Comparison of ENCODE assay signal across 16 mouse cellular contexts in the genomic region with DNA sequence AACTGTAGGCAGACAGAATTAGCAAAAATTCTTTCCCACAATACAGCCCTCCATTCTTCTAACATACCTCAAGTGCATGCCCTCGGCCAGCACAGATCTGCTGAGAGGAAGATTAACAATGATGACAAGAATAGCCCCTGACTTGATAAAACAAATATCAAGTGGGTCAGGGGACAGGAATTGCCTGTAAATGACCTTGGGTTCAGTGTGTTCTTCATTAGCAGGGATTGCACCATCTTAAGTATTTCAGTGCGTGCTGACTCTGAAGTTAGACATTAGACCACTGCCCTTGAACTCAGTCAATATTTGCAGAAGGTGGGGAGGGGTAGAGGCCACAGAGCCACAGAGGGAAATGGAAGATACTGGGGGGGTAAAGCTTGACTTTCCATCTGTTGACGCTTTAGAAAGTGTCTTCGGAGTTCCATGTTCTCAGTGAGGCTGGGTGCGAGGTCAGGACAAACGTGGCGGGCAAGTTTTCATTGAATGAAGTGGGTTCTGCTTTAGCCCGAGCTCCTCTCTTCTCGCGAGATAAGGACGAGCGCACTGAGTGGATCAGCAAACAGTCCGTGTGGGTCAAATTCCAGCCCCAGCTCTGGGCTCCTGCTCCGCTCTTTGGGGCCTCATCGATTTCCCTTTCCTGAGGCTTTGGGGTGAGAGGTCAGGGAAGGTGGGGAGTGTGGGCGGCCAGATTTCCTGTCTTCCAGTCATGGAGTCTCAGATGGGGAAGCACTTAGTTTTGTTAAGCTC.
A peak's percentile ranks its signal among the peaks of the same experiment; 100 is the strongest.
DNase-seq lines count a peak whose midpoint lies in the region; ATAC-seq lines count a peak whose summit lies in the region.
"Had no signal": no experiment of that assay in that cellular context is flagged by ENCODE, and none has a peak within 500 bp of the region (broad histone marks: within the 10 kb centered on the region; RNA-seq: fewer than 3 reads in every experiment).

No protein-coding gene starts in this region.

- intact Hi-C loops in heart, postnatal 36 days (cut with DNase I): no loop called here
- intact Hi-C loops in left cerebral cortex, postnatal 10 days (cut with DNase I): no loop called here

- H3K9ac ChIP-seq in heart, embryonic 15.5 days: no peak overlapping the region
- no peak overlapping the region for H3K9ac ChIP-seq in intestine, embryonic 14.5 days (ENCODE audit: low read length)
- no peak overlapping the region for H3K9ac ChIP-seq in liver, embryonic 11.5 days (ENCODE audit: low read depth, low read length)
- H3K9ac ChIP-seq in stomach, embryonic 16.5 days (ENCODE audit: low read length): no peak overlapping the region
- H3K9ac ChIP-seq: hindbrain, embryonic 13.5 days; limb, embryonic 13.5 days had no signal

- ATAC-seq in heart, embryonic 15.5 days (replicated peaks; ENCODE audit: insufficient number of reproducible peaks, insufficient read depth, low FRiP score, low read depth): peak; percentile 52; the same call in 1 of the 2 replicates
- ATAC-seq in intestine, embryonic 14.5 days (replicated peaks; ENCODE audit: low FRiP score, low TSS enrichment, low read depth): peak; percentile 84
- ATAC-seq in liver, embryonic 11.5 days (replicated peaks; ENCODE audit: low FRiP score): peak; percentile 73
- peak; percentile 56 for ATAC-seq in stomach, embryonic 16.5 days (ENCODE audit: insufficient read depth, low FRiP score)
- ATAC-seq: forebrain, embryonic 16.5 days had no signal

- 45% methylated on average over 16 of the region's 16 CpGs for WGBS in heart, embryonic 15.5 days
- 51% methylated on average over 16 of the region's 16 CpGs for WGBS in intestine, embryonic 14.5 days
- 41% methylated on average over 16 of the region's 16 CpGs for WGBS in liver, embryonic 11.5 days
- WGBS in stomach, embryonic 16.5 days: 40% methylated on average over 16 of the region's 16 CpGs

- no peak overlapping the region for H3K4me3 ChIP-seq in heart, embryonic 15.5 days
- no peak overlapping the region for H3K4me3 ChIP-seq in intestine, embryonic 14.5 days (ENCODE audit: low read depth, low read length)
- no peak overlapping the region for H3K4me3 ChIP-seq in liver, embryonic 11.5 days (ENCODE audit: low read depth, low read length)
- H3K4me3 ChIP-seq in stomach, embryonic 16.5 days (replicated peaks; ENCODE audit: low read length): no peak overlapping the region
- H3K4me3 ChIP-seq: hindbrain, embryonic 13.5 days; limb, embryonic 13.5 days had no signal

- H3K27ac ChIP-seq in heart, embryonic 15.5 days: peak overlapping the region; percentile 62
- H3K27ac ChIP-seq in intestine, embryonic 14.5 days (ENCODE audit: low read depth): peak overlapping the region; percentile 60; the same call in 1 of the 2 replicates
- H3K27ac ChIP-seq in liver, embryonic 11.5 days (ENCODE audit: low read depth, low read length): peak overlapping the region; percentile 74
- H3K27ac ChIP-seq in stomach, embryonic 16.5 days (ENCODE audit: low read length): no peak overlapping the region
- H3K27ac ChIP-seq: hindbrain, embryonic 13.5 days; limb, embryonic 13.5 days had no signal

- H3K36me3 ChIP-seq in heart, embryonic 15.5 days: no peaks in the 10 kb centered on the region
- H3K36me3 ChIP-seq in intestine, embryonic 14.5 days (ENCODE audit: control insufficient read depth, insufficient read depth, low read length): no peaks in the 10 kb centered on the region
- H3K36me3 ChIP-seq in liver, embryonic 11.5 days (ENCODE audit: control insufficient read depth, insufficient read depth, low read length): no peaks in the 10 kb centered on the region
- no peaks in the 10 kb centered on the region for H3K36me3 ChIP-seq in stomach, embryonic 16.5 days (ENCODE audit: control insufficient read depth, insufficient read depth, low read length)
- H3K36me3 ChIP-seq: hindbrain, embryonic 13.5 days; limb, embryonic 13.5 days had no signal

- DNase-seq in heart, postnatal 36 days: no peak
- peak; percentile 65 for DNase-seq in intestine, embryonic 14.5 days (ENCODE audit: low spot score)
- DNase-seq in liver, embryonic 11.5 days (ENCODE audit: low spot score): peak; percentile 54
- no peak for DNase-seq in left cerebral cortex, postnatal 10 days (ENCODE audit: extremely low spot score in 1 of 2, low spot score in 2 of 2)
- no peak for DNase-seq in testis, postnatal 10 days (ENCODE audit: low spot score)
- DNase-seq: cerebellum, adult 11 months; gastrocnemius, postnatal 10 days; kidney, adult 8-10 months; right cerebral cortex, adult 18-20 months; spleen, adult 18-20 months; thymus, adult 18-20 months had no signal

- 0 out of 2 replicates have a peak overlapping the region, but pooled peaks have one; percentile 6 for H3K4me2 ChIP-seq in heart, embryonic 15.5 days
- H3K4me2 ChIP-seq in intestine, embryonic 14.5 days (ENCODE audit: low read length): no peak overlapping the region
- H3K4me2 ChIP-seq in liver, embryonic 11.5 days: no peak overlapping the region
- H3K4me2 ChIP-seq in stomach, embryonic 16.5 days (ENCODE audit: low read depth, low read length): peak overlapping the region; percentile 7; the same call in 1 of the 2 replicates
- H3K4me2 ChIP-seq: hindbrain, embryonic 13.5 days; limb, embryonic 13.5 days had no signal

- no peaks in the 10 kb centered on the region for H3K27me3 ChIP-seq in heart, embryonic 15.5 days
- no peaks in the 10 kb centered on the region for H3K27me3 ChIP-seq in intestine, embryonic 14.5 days (replicated peaks; ENCODE audit: control insufficient read depth, insufficient read depth, low read length)
- H3K27me3 ChIP-seq in liver, embryonic 11.5 days (replicated peaks; ENCODE audit: control insufficient read depth, insufficient read depth, low read length): no peaks in the 10 kb centered on the region
- no peaks in the 10 kb centered on the region for H3K27me3 ChIP-seq in stomach, embryonic 16.5 days (ENCODE audit: control insufficient read depth, insufficient read depth, low read length)
- H3K27me3 ChIP-seq: hindbrain, embryonic 13.5 days; limb, embryonic 13.5 days had no signal

- peaks cover 14% of the 10 kb centered on the region for H3K4me1 ChIP-seq in heart, embryonic 15.5 days (replicated peaks)
- H3K4me1 ChIP-seq in intestine, embryonic 14.5 days (replicated peaks; ENCODE audit: control insufficient read depth, insufficient read depth, low read length): no peaks in the 10 kb centered on the region
- no peaks in the 10 kb centered on the region for H3K4me1 ChIP-seq in liver, embryonic 11.5 days (replicated peaks; ENCODE audit: control insufficient read depth, insufficient read depth, low read length)
- no peaks in the 10 kb centered on the region for H3K4me1 ChIP-seq in stomach, embryonic 16.5 days (ENCODE audit: control insufficient read depth, insufficient read depth, low read length)
- H3K4me1 ChIP-seq: hindbrain, embryonic 13.5 days; limb, embryonic 13.5 days had no signal

- no peaks in the 10 kb centered on the region for H3K9me3 ChIP-seq in heart, embryonic 15.5 days (replicated peaks)
- H3K9me3 ChIP-seq in intestine, embryonic 14.5 days (ENCODE audit: control insufficient read depth, low read length): peaks cover 9% of the 10 kb centered on the region; the same call in 1 of the 2 replicates
- no peaks in the 10 kb centered on the region; the same call in 1 of the 2 replicates for H3K9me3 ChIP-seq in liver, embryonic 11.5 days (ENCODE audit: control insufficient read depth, low read length)
- peaks cover 5% of the 10 kb centered on the region; the same call in 1 of the 2 replicates for H3K9me3 ChIP-seq in stomach, embryonic 16.5 days (replicated peaks; ENCODE audit: control insufficient read depth, low read length)

Comparison
In these comparisons a context has a peak if more than half of its experiments do, and no peak if none do; other contexts are left out.
1. H3K4me2 ChIP-seq: peak in heart, embryonic 15.5 days (single experiment) and stomach, embryonic 16.5 days (single experiment); none in intestine, embryonic 14.5 days (single experiment) and liver, embryonic 11.5 days (single experiment).
2. DNase-seq: peak in intestine, embryonic 14.5 days (single experiment) and liver, embryonic 11.5 days (single experiment); none in heart, postnatal 36 days (0 of 2), left cerebral cortex, postnatal 10 days (0 of 2) and testis, postnatal 10 days (single experiment).
3. Peak in every context shown above with its lines, with median percentiles within 50 percentile points of each other: ATAC-seq.